16 mouse cellular contexts compared by ENCODE assay signal in the genomic region with DNA sequence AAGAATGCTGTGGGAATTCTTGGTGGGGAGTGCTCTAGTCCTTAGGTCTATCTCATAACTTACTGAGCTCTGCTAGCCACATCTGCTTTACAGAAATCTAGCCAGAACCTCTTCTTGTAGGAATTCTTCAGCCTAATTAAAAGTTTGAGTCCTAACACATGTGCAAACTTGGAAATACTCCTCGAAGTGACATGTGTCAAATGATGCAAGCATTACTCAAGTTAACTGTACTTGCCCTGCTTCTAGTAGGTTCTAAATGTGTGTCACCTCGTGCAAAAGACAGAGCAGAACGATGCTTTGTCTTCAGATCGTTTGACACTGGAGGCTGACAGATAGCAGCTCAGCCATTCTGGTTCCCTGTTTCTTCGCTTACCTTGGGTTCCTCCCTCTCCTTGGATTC.
"Had no signal": no experiment of that assay in that cellular context is flagged by ENCODE, and none has a peak within 500 bp of the region (broad histone marks: within the 10 kb centered on the region; RNA-seq: fewer than 3 reads in every experiment).

No protein-coding gene starts in this region.

- H3K9ac ChIP-seq: limb, embryonic 12.5 days; liver, embryonic 15.5 days; lung, embryonic 14.5 days; midbrain, embryonic 15.5 days; stomach, embryonic 15.5 days had no signal

- H3K9me3 ChIP-seq: limb, embryonic 12.5 days; liver, embryonic 15.5 days; megakaryocyte, embryonic 14.5 days; midbrain, embryonic 15.5 days; stomach, embryonic 15.5 days had no signal

- H3K4me2 ChIP-seq: limb, embryonic 12.5 days; liver, embryonic 11.5 days; liver, embryonic 15.5 days; lung, embryonic 14.5 days; midbrain, embryonic 11.5 days; midbrain, embryonic 15.5 days; stomach, embryonic 15.5 days had no signal

- H3K27me3 ChIP-seq: limb, embryonic 12.5 days; liver, embryonic 15.5 days; megakaryocyte, embryonic 14.5 days; midbrain, embryonic 15.5 days; stomach, embryonic 15.5 days had no signal

- H3K27ac ChIP-seq: limb, embryonic 12.5 days; liver, embryonic 15.5 days; macrophage; midbrain, embryonic 15.5 days; stomach, embryonic 15.5 days had no signal

- ATAC-seq: midbrain, embryonic 15.5 days had no signal

- DNase-seq: kidney, postnatal 36 days; layer of hippocampus, adult 9-11 months; layer of hippocampus, postnatal 36 days; lung, embryonic 14.5 days; lung, postnatal 14 days; right cerebral cortex, postnatal 14 days; thymus, adult 2 months; thymus, postnatal 25 days had no signal

- H3K4me1 ChIP-seq: liver, embryonic 15.5 days; midbrain, embryonic 15.5 days had no signal

- H3K36me3 ChIP-seq: limb, embryonic 12.5 days; liver, embryonic 15.5 days; midbrain, embryonic 15.5 days; stomach, embryonic 15.5 days had no signal

- H3K4me3 ChIP-seq: limb, embryonic 12.5 days; liver, embryonic 15.5 days; megakaryocyte, embryonic 14.5 days; midbrain, embryonic 15.5 days; stomach, embryonic 15.5 days had no signal
